Mouse (Mus musculus) kidney, postnatal 0 days (tissue): Measurements from ENCODE around the gene 1810010H24Rik. TPM values are rescaled to one million over a fixed set of nuclear protein-coding genes. Genes with fewer than 3 reads are reported as not detected.
"Not testable (repeated sequence)": the region's sequence is repeated elsewhere in the genome, so short reads cannot be mapped to it uniquely, and the experiment has no call there.

Experiments
- ATAC-seq: fragments of 200-750 bp; cut with Nextera tagmentation; replicated peaks from 2 replicates; pipeline ENCODE4 v1.8.0; 2017; ENCODE audit warnings: low read depth, moderate number of reproducible peaks, moderate TSS enrichment, moderate library complexity; ENCODE audit not compliant: low FRiP score
- DNase-seq: peaks from one replicate; pipeline ENCODE4 v3.0.0-alpha.2; 2016; ENCODE audit warnings: low spot score
- H3K27ac ChIP-seq: fragments of 300-500 bp; sonication (generic); 2 replicates; pipeline ENCODE4 v1.5.1; 2014; ENCODE audit warnings: mild to moderate bottlenecking
- H3K27me3 ChIP-seq: fragments of 300-500 bp; sonication (generic); 2 replicates; pipeline ENCODE4 v1.6.1; 2014; ENCODE audit warnings: low read length, mixed read lengths; ENCODE audit not compliant: insufficient read depth
- H3K36me3 ChIP-seq: fragments of 300-500 bp; sonication (generic); 2 replicates; pipeline ENCODE4 v1.6.1; 2014; ENCODE audit warnings: low read length, mixed read lengths; ENCODE audit not compliant: insufficient read depth
- H3K4me1 ChIP-seq: fragments of 300-500 bp; sonication (generic); replicated peaks from 2 replicates; pipeline ENCODE4 v1.6.1; 2014; ENCODE audit warnings: antibody characterized with exemption, low read length, mixed read lengths; ENCODE audit not compliant: insufficient read depth
- H3K4me2 ChIP-seq: fragments of 300-500 bp; sonication (generic); 2 replicates; pipeline ENCODE4 v1.6.1; 2014; ENCODE audit warnings: mild to moderate bottlenecking, low read length, moderate library complexity, mixed read lengths
- H3K4me3 ChIP-seq: fragments of 300-500 bp; sonication (generic); replicated peaks from 2 replicates; pipeline ENCODE4 v1.5.1; 2014; ENCODE audit warnings: low read depth, low read length
- H3K9ac ChIP-seq: fragments of 300-500 bp; sonication (generic); 2 replicates; pipeline ENCODE4 v1.6.1; 2014; ENCODE audit warnings: low read depth, low read length
- H3K9me3 ChIP-seq: fragments of 300-500 bp; sonication (generic); replicated peaks from 2 replicates; pipeline ENCODE4 v1.6.1; 2016; ENCODE audit warnings: low read length, inconsistent platforms, mixed read lengths
- CTCF ChIP-seq: IDR thresholded peaks from 2 replicates; pipeline ENCODE4 v1.5.1; 2016; ENCODE audit warnings: antibody characterized with exemption, low read depth, mild to moderate bottlenecking, moderate library complexity
- WGBS: fragments of 180-500 bp; shearing (Covaris S2); extraction: QIAGEN DNeasy Blood & Tissue Kit; methylation state at CpG from one replicate; pipeline ENCODE4 v1.1.7; 2014; 5-methylcytosine and 5-hydroxymethylcytosine counted together
- polyA plus RNA-seq: library from polyadenylated mRNA; unstranded; fragments of >200 nt; fragmentation: Nextera tagmentation; extraction: Ambion mirVana; gene quantifications from 2 replicates; pipeline ENCODE4 v1.2.1, GENCODE M21; 2015

Gene 1810010H24Rik
- polyA plus RNA-seq, 1 experiment from 2014 or later: 5.1 TPM

- WGBS: 92% methylated on average over 6 of the region's 6 CpGs
- Histone ChIP-seq H3K4me1 (no peaks in the 10 kb centered on the region), H3K9ac (no peak overlapping the region), H3K4me3 (no peak overlapping the region), H3K9me3 (no peaks in the 10 kb centered on the region), H3K4me2 (no peak overlapping the region), H3K27me3 (no peaks in the 10 kb centered on the region), H3K36me3 (peaks cover 94% of the 10 kb centered on the region), H3K27ac (no peak overlapping the region)
- ATAC-seq (no peak), DNase-seq (no peak)
- no peak for TF ChIP-seq CTCF
Measured at GRCm38 (mm10) chr11:107057391-107057790, 31.9 kb downstream of the 1810010H24Rik start.

DNA sequence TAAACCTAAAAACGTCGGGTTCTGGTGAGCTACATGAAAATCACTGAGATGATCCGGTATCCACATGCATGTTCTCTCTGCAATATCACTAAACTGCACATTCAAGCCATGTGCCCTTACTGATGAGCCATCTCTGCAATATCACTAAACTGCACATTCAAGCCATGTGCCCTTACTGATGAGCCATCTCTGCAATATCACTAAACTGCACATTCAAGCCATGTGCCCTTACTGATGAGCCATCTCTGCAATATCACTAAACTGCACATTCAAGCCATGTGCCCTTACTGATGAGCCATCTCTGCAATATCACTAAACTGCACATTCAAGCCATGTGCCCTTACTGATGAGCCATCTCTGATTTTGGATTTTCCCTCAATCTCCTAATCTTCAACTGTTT lies 34.2 kb downstream of the 1810010H24Rik start:
- not testable (repeated sequence) for ATAC-seq, DNase-seq, H3K4me1 ChIP-seq, H3K9me3 ChIP-seq, H3K9ac ChIP-seq, H3K27me3 ChIP-seq, H3K27ac ChIP-seq, H3K4me3 ChIP-seq, H3K4me2 ChIP-seq
- WGBS: 95% methylated on average over 3 of the region's 3 CpGs
- H3K36me3 ChIP-seq: peaks cover 89% of the 10 kb centered on the region

DNA sequence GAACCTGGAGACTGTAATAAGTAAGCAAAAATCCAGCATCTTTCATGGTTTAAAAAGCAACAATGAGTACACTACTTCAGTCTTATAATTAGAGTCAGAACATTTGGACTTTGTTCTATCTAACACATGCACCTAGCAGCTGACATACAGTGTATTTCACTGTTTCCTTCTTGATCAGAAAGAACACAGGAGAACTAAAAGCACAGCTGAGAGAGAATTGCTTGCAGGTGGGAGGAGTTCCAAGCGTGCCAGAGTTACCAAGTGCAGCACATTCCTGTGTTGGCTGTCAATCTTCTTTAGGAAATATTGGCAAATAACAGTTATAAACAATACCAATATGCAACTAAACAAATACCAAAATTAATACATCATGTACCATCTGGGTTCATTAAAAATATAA lies 35.5 kb downstream of the 1810010H24Rik start:
- 78% methylated on average over 1 of the region's 1 CpGs for WGBS
- Histone ChIP-seq H3K27ac (no peak overlapping the region), H3K9ac (no peak overlapping the region), H3K4me2 (no peak overlapping the region), H3K27me3 (no peaks in the 10 kb centered on the region), H3K36me3 (peaks cover 89% of the 10 kb centered on the region), H3K9me3 (no peaks in the 10 kb centered on the region), H3K4me1 (no peaks in the 10 kb centered on the region), H3K4me3 (no peak overlapping the region)
- ATAC-seq (no peak), DNase-seq (no peak)
- TF ChIP-seq CTCF: no peak

GRCm38 (mm10) chr11:107063067-107063466 lies 37.6 kb downstream of the 1810010H24Rik start:
- H3K9ac ChIP-seq: no peak overlapping the region
- 93% methylated on average over 3 of the region's 3 CpGs for WGBS
- no peak for ATAC-seq

DNA sequence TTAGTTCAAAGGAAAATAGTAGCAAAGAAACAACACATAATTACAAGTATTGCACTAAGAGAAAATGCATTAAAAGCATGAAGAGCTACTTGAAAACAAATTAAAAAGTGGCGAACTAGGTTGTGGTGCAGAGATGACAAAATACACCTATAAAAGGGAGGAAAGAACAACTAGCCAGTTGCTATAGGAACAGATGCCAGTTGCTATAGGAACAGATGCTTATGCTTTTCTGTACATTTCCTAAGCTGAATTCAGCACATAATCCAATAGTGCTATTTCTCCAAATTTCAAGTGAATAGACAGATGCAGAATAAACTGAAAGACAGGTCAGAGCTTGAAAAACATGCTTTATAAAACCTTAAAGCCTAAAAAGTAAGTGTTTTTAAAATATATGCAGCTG lies 39.1 kb downstream of the 1810010H24Rik start:
- DNase-seq (no peak), ATAC-seq (no peak)
- no peaks in the 10 kb centered on the region for H3K4me1 ChIP-seq
- H3K4me2 ChIP-seq: no peak overlapping the region
- no peaks in the 10 kb centered on the region for H3K9me3 ChIP-seq
- TF ChIP-seq CTCF: no peak
- WGBS: 92% methylated on average over 1 of the region's 1 CpGs
- no peak overlapping the region for H3K4me3 ChIP-seq
- H3K9ac ChIP-seq: no peak overlapping the region
- H3K27ac ChIP-seq: no peak overlapping the region
- no peaks in the 10 kb centered on the region for H3K27me3 ChIP-seq
- peaks cover 83% of the 10 kb centered on the region for H3K36me3 ChIP-seq

More at GRCm38 (mm10) chr11:107063067-107063466, 37.6 kb downstream of the 1810010H24Rik start:
- no peaks in the 10 kb centered on the region for H3K4me1 ChIP-seq
- no peak overlapping the region for H3K4me2 ChIP-seq
- no peak overlapping the region for H3K4me3 ChIP-seq
- no peaks in the 10 kb centered on the region for H3K27me3 ChIP-seq
- no peak overlapping the region for H3K27ac ChIP-seq
- H3K36me3 ChIP-seq: peaks cover 90% of the 10 kb centered on the region
- no peak for DNase-seq
- TF ChIP-seq CTCF: no peak
- no peaks in the 10 kb centered on the region for H3K9me3 ChIP-seq

DNA sequence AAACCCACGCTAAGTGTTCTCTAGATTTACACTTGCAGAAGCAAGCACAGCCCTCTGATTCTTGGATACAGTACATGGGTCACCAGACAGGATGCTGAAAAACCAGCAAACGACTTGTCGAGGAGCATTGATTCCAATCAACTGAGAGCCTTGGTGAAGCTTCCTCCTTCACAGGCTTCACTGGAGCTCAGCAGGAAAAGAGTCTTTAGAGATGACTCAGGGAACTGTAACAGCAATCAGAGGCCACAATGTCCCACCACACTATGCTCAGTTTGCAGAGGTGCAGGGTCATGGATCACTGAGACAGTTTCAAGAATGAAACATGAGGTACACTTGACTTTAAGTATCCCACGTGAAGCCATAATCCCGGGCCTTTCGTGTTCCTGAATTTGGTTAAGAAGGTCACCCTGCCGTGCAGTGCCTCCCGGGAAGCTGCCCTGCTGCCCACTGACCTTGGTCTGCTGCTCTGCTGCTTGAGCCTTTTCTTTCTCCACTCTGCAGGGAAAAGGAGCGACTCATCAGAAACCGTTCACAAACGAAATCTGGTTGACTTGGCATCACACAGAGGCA lies 39.8 kb downstream of the 1810010H24Rik start:
- ATAC-seq: no peak

More for the DNA sequence above, 39.8 kb downstream of the 1810010H24Rik start:
- H3K36me3 ChIP-seq: peaks cover 79% of the 10 kb centered on the region
- H3K9ac ChIP-seq: no peak overlapping the region
- no peak overlapping the region for H3K27ac ChIP-seq
- H3K4me1 ChIP-seq: no peaks in the 10 kb centered on the region
- no peak overlapping the region for H3K4me2 ChIP-seq
- H3K4me3 ChIP-seq: no peak overlapping the region
- 76% methylated on average over 11 of the region's 11 CpGs for WGBS
- H3K27me3 ChIP-seq: no peaks in the 10 kb centered on the region
- no peaks in the 10 kb centered on the region for H3K9me3 ChIP-seq
- TF ChIP-seq CTCF: no peak
- DNase-seq: no peak

Other genes starting within 250 kb of the 1810010H24Rik start
- gene Polg2, start 246.1 kb upstream of the 1810010H24Rik start, polyA plus RNA-seq: 11.1 and 11.9 TPM in 2 replicates
- 297 and 309 TPM in 2 replicates for gene Ddx5, start 236.5 kb upstream of the 1810010H24Rik start, polyA plus RNA-seq
- 12.7 and 13.8 TPM in 2 replicates for gene Cep95, start 236.4 kb upstream of the 1810010H24Rik start, polyA plus RNA-seq
- 11.2 and 12.3 TPM in 2 replicates for gene Smurf2, start 105.0 kb upstream of the 1810010H24Rik start, polyA plus RNA-seq
- gene Kpna2, start 26.1 kb upstream of the 1810010H24Rik start, polyA plus RNA-seq: 157 and 170 TPM in 2 replicates
- 22.9 and 24.1 TPM in 2 replicates for gene Bptf, start 106.4 kb downstream of the 1810010H24Rik start, polyA plus RNA-seq
- gene Nol11, start 163.7 kb downstream of the 1810010H24Rik start, polyA plus RNA-seq: 31.5 and 37.7 TPM in 2 replicates